26 mouse cellular contexts compared by ENCODE assay signal in the genomic region with DNA sequence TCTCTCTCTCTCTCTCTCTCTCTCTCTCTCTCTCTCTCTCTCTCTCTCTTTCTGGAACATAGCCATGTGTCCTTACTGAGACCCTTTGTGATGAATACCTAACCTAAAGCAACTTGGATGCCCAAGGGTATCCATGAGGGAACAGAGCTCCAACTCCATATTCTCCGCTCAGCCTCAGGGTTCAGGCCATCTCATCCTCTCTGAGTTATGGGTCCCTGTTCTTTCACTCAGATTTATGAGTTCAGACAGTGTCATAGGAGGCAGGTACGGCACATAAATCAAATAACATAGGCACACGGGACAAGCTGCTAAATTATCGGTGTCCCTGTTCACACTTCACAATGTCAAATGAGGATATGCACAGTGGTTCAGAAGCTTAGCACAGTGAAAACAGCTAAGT.
"Had no signal": no experiment of that assay in that cellular context is flagged by ENCODE, and none has a peak within 500 bp of the region (broad histone marks: within the 10 kb centered on the region; RNA-seq: fewer than 3 reads in every experiment).

No protein-coding gene starts in this region.

- H3K36me3 ChIP-seq: heart, embryonic 13.5 days; heart, embryonic 15.5 days; hindbrain, embryonic 10.5 days; intestine, embryonic 15.5 days; limb, embryonic 13.5 days; limb, embryonic 15.5 days had no signal

- H3K4me3 ChIP-seq: gastrocnemius, adult 2 months; heart, adult 2 months; heart, embryonic 13.5 days; heart, embryonic 15.5 days; hindbrain, embryonic 10.5 days; intestine, embryonic 15.5 days; limb, embryonic 13.5 days; limb, embryonic 15.5 days had no signal

- H3K9ac ChIP-seq: forebrain, postnatal 0 days; heart, embryonic 13.5 days; heart, embryonic 15.5 days; hindbrain, embryonic 14.5 days; intestine, embryonic 15.5 days; limb, embryonic 13.5 days; limb, embryonic 15.5 days had no signal

- H3K27me3 ChIP-seq: heart, embryonic 13.5 days; heart, embryonic 15.5 days; intestine, embryonic 15.5 days; limb, embryonic 13.5 days; limb, embryonic 15.5 days had no signal

- H3K4me2 ChIP-seq: heart, embryonic 11.5 days; heart, embryonic 13.5 days; heart, embryonic 15.5 days; hindbrain, embryonic 14.5 days; intestine, embryonic 15.5 days; limb, embryonic 13.5 days; limb, embryonic 15.5 days had no signal

- DNase-seq: forebrain, postnatal 0 days; gastrocnemius, adult 2 months; gastrocnemius, postnatal 10 days; gastrocnemius, postnatal 25 days; heart, adult 2 months; heart, postnatal 14 days; heart, postnatal 4 days; kidney, adult 18-20 months; kidney, adult 8-10 months; kidney, postnatal 14 days; kidney, postnatal 36 days; layer of hippocampus, adult 9-11 months; layer of hippocampus, postnatal 36 days; left cerebral cortex, postnatal 4 days had no signal

- H3K27ac ChIP-seq: gastrocnemius, adult 2 months; heart, adult 2 months; heart, embryonic 13.5 days; heart, embryonic 15.5 days; hindbrain, embryonic 10.5 days; hindbrain, embryonic 14.5 days; intestine, embryonic 15.5 days; kidney, postnatal 0 days; limb, embryonic 13.5 days; limb, embryonic 15.5 days had no signal

- H3K9me3 ChIP-seq: heart, embryonic 13.5 days; heart, embryonic 15.5 days; hindbrain, embryonic 10.5 days; intestine, embryonic 15.5 days; limb, embryonic 13.5 days; limb, embryonic 15.5 days had no signal

- H3K4me1 ChIP-seq: heart, embryonic 13.5 days; heart, embryonic 15.5 days; hindbrain, embryonic 10.5 days; intestine, embryonic 15.5 days; limb, embryonic 13.5 days; limb, embryonic 15.5 days had no signal

- ATAC-seq: forebrain, postnatal 0 days; hindbrain, embryonic 16.5 days; inflammation-experienced regulatory T-cells, adult 6 months; intestine, embryonic 15.5 days; intestine, postnatal 0 days had no signal
